Mouse (Mus musculus) MEL (cell line): ENCODE measurements at regions not wholly inside any gene's neighbourhood (a gene's known extent, or its start where the extent isn't known, plus 50 kb on each side); places are given as distances from the start of the nearest gene placed in this dataset.

Source experiments
- DNase-seq: peaks from one replicate; pipeline ENCODE4 v3.0.0; 2011; ENCODE audit warnings: low read depth, low spot score
- H3K27ac ChIP-seq: 2 replicates; pipeline ENCODE4 v1.5.1; 2012; ENCODE audit warnings: low read depth, mild to moderate bottlenecking, control low read depth, low read length, moderate library complexity; ENCODE audit not compliant: control insufficient read depth
- H3K27me3 ChIP-seq, 2 experiments: fragments of 150-350 bp in 1 of 2; sonication (generic) in 1 of 2; 2 replicates each; pipeline ENCODE4 v1.6.1; 2012; ENCODE audit warnings: low read length in 2 of 2, mild to moderate bottlenecking in 2 of 2, improper control_type of control experiment in 1 of 2, moderate library complexity in 1 of 2; ENCODE audit not compliant: insufficient read depth in 2 of 2, control insufficient read depth in 1 of 2
- H3K36me3 ChIP-seq, 2 experiments: 2 replicates each; pipeline ENCODE4 v1.6.1; 2012 to 2014; ENCODE audit warnings: low read length in 2 of 2, improper control_type of control experiment in 1 of 2, inconsistent platforms in 1 of 2, mild to moderate bottlenecking in 1 of 2; ENCODE audit not compliant: insufficient read depth in 2 of 2, control insufficient read depth in 1 of 2
- H3K4me1 ChIP-seq, 2 experiments: fragments of 150-350 bp in 1 of 2; sonication (generic) in 1 of 2; 2 replicates each; pipeline ENCODE4 v1.6.1; 2012; ENCODE audit warnings: low read length in 2 of 2, improper control_type of control experiment in 1 of 2, mild to moderate bottlenecking in 1 of 2; ENCODE audit not compliant: insufficient read depth in 2 of 2, control insufficient read depth in 1 of 2
- H3K4me3 ChIP-seq, 2 experiments: fragments of 150-350 bp in 1 of 2; sonication (generic) in 1 of 2; 2 replicates each; pipeline ENCODE4 v1.5.1; 2012; ENCODE audit warnings: low read depth in 2 of 2, low read length in 2 of 2, mild to moderate bottlenecking in 2 of 2, moderate library complexity in 2 of 2, control low read depth in 1 of 2, improper control_type of control experiment in 1 of 2; ENCODE audit not compliant: control insufficient read depth in 1 of 2, insufficient read depth in 1 of 2
- H3K79me2 ChIP-seq: 2 replicates; pipeline ENCODE4 v1.6.1; 2012; ENCODE audit warnings: mild to moderate bottlenecking, low read length, moderate library complexity; ENCODE audit not compliant: control insufficient read depth, poor library complexity, insufficient read depth
- H3K9ac ChIP-seq: 2 replicates; pipeline ENCODE4 v1.6.1; 2012; ENCODE audit warnings: low read depth, mild to moderate bottlenecking, control low read depth, low read length, moderate library complexity; ENCODE audit not compliant: control insufficient read depth, poor library complexity, severe bottlenecking
- H3K9me3 ChIP-seq: fragments of 150-350 bp; sonication (generic); replicated peaks from 2 replicates; pipeline ENCODE4 v1.6.1; 2012; ENCODE audit warnings: mild to moderate bottlenecking, low read length, improper control_type of control experiment, moderate library complexity; ENCODE audit not compliant: insufficient read depth
- BHLHE40 ChIP-seq: IDR thresholded peaks from 2 replicates; pipeline ENCODE4 v1.6.1; 2012; ENCODE audit warnings: low read depth, mild to moderate bottlenecking, inconsistent platforms, low read length, improper control_type of control experiment, borderline replicate concordance
- EP300 ChIP-seq, 2 experiments: IDR thresholded peaks; 2 replicates each; pipeline ENCODE4 v1.6.1; 2011; ENCODE audit warnings: improper control_type of control experiment in 2 of 2, low read length in 2 of 2, low read depth in 1 of 2, mild to moderate bottlenecking in 1 of 2
- JUND ChIP-seq: IDR thresholded peaks from 2 replicates; pipeline ENCODE4 v1.6.1; 2011; ENCODE audit warnings: low read depth, mild to moderate bottlenecking, improper control_type of control experiment, low read length
- MAFK ChIP-seq: IDR thresholded peaks from 2 replicates; pipeline ENCODE4 v1.6.1; 2011; ENCODE audit warnings: low read depth, mild to moderate bottlenecking, low read length, improper control_type of control experiment, borderline replicate concordance
- MAX ChIP-seq: IDR thresholded peaks from 2 replicates; pipeline ENCODE4 v1.6.1; 2011; ENCODE audit warnings: low read length, improper control_type of control experiment
- MAZ ChIP-seq: IDR thresholded peaks from 2 replicates; pipeline ENCODE4 v1.6.1; 2012; ENCODE audit warnings: low read depth, mild to moderate bottlenecking, inconsistent platforms, low read length, improper control_type of control experiment
- MEF2A ChIP-seq: IDR thresholded peaks from 2 replicates; pipeline ENCODE4 v1.6.1; 2014; ENCODE audit warnings: low read depth, mild to moderate bottlenecking, inconsistent platforms, low read length, improper control_type of control experiment; ENCODE audit not compliant: poor library complexity, insufficient replicate concordance, severe bottlenecking; ENCODE audit errors: extremely low read depth
- POLR2A ChIP-seq, 2 experiments: IDR thresholded peaks; 2 replicates each; pipeline ENCODE4 v1.6.1; 2011 to 2012; ENCODE audit warnings: low read length in 2 of 2, mild to moderate bottlenecking in 2 of 2, control low read depth in 1 of 2, improper control_type of control experiment in 1 of 2, low read depth in 1 of 2, moderate library complexity in 1 of 2; ENCODE audit not compliant: control insufficient read depth in 1 of 2, insufficient read depth in 1 of 2, poor library complexity in 1 of 2
- POLR2AphosphoS2 ChIP-seq: IDR thresholded peaks from 2 replicates; pipeline ENCODE4 v1.6.1; 2011; ENCODE audit warnings: low read length, improper control_type of control experiment
- POLR2AphosphoS5 ChIP-seq: IDR thresholded peaks from 2 replicates; pipeline ENCODE4 v1.6.1; 2012; ENCODE audit warnings: low read depth, borderline replicate concordance, mild to moderate bottlenecking, inconsistent platforms, low read length, moderate library complexity, mixed read lengths
- RAD21 ChIP-seq: IDR thresholded peaks from 2 replicates; pipeline ENCODE4 v1.6.1; 2011; ENCODE audit warnings: mild to moderate bottlenecking, low read depth, low read length, improper control_type of control experiment
- SIN3A ChIP-seq: IDR thresholded peaks from 2 replicates; pipeline ENCODE4 v1.6.1; 2012; ENCODE audit warnings: low read length, improper control_type of control experiment, inconsistent platforms
- SMC3 ChIP-seq: IDR thresholded peaks from 2 replicates; pipeline ENCODE4 v1.6.1; 2011; ENCODE audit warnings: low read depth, low read length, improper control_type of control experiment
- TAL1 ChIP-seq: IDR thresholded peaks from 2 replicates; pipeline ENCODE4 v1.6.1; 2012; ENCODE audit warnings: mild to moderate bottlenecking, inconsistent platforms, low read length, moderate library complexity, mixed read lengths
- TBP ChIP-seq: IDR thresholded peaks from 2 replicates; pipeline ENCODE4 v1.8.0; 2011; ENCODE audit warnings: low read depth, low read length, improper control_type of control experiment
- UBTF ChIP-seq: IDR thresholded peaks from 2 replicates; pipeline ENCODE4 v1.6.1; 2012; ENCODE audit warnings: low read depth, mild to moderate bottlenecking, inconsistent platforms, low read length, improper control_type of control experiment, moderate library complexity, borderline replicate concordance; ENCODE audit not compliant: insufficient read depth
- USF1 ChIP-seq: IDR thresholded peaks from 2 replicates; pipeline ENCODE4 v1.6.1; 2014; ENCODE audit warnings: low read depth, mild to moderate bottlenecking, inconsistent platforms, low read length, improper control_type of control experiment, moderate library complexity
- ZC3H11A ChIP-seq: IDR thresholded peaks from 2 replicates; pipeline ENCODE4 v1.6.1; 2012; ENCODE audit warnings: low read depth, mild to moderate bottlenecking, inconsistent platforms, low read length, improper control_type of control experiment

- no peak for DNase-seq
- Histone ChIP-seq H3K9me3 (no peaks in the 10 kb centered on the region), H3K27me3 (no peaks in the 10 kb centered on the region; a peak in 1 of 4 replicates), H3K36me3 (no peaks in the 10 kb centered on the region), H3K4me3 (no peak overlapping the region), H3K4me1 (no peaks in the 10 kb centered on the region), H3K27ac (no peak overlapping the region), H3K9ac (no peak overlapping the region), H3K79me2 (no peaks in the 10 kb centered on the region)
- no peak for TF ChIP-seq MAFK
- no peak for TF ChIP-seq SMC3
- no peak for TF ChIP-seq MAX
- TF ChIP-seq TBP: no peak
- no peak for TF ChIP-seq BHLHE40
- no peak for TF ChIP-seq ZC3H11A
- TF ChIP-seq SIN3A: no peak
- TF ChIP-seq MAZ: no peak
- no peak for TF ChIP-seq JUND
These were observed 227.8 kb upstream of the Podxl start for GRCm38 (mm10) chr6:31791547-31791946.

GRCm38 (mm10) chr6:31790906-31791305 is 227.1 kb upstream of the Podxl start:
- no peak for DNase-seq
- no peak overlapping the region for H3K4me3 ChIP-seq
- no peaks in the 10 kb centered on the region for H3K36me3 ChIP-seq
- TF ChIP-seq POLR2AphosphoS2 (no peak), MAX (no peak), BHLHE40 (no peak), MEF2A (no peak), TBP (no peak), POLR2A (IDR thresholded peaks at IDR 0.05; ENCODE audit: control insufficient read depth in 1 of 2, insufficient read depth in 1 of 2, low read depth in 1 of 2, low read length in 2 of 2, poor library complexity in 1 of 2) (no peak), USF1 (no peak), RAD21 (no peak), EP300 (IDR thresholded peaks at IDR 0.05; ENCODE audit: low read depth in 1 of 2, low read length in 2 of 2) (no peak), UBTF (no peak), TAL1 (no peak), POLR2AphosphoS5 (no peak)
- no peaks in the 10 kb centered on the region for H3K9me3 ChIP-seq
- H3K27me3 ChIP-seq: no peaks in the 10 kb centered on the region; a peak in 1 of 4 replicates
- H3K9ac ChIP-seq: no peak overlapping the region
- no peaks in the 10 kb centered on the region for H3K79me2 ChIP-seq
- no peak overlapping the region for H3K27ac ChIP-seq
- H3K4me1 ChIP-seq: no peaks in the 10 kb centered on the region
